Mouse (Mus musculus): Measurements from ENCODE around the gene Ccdc115.

Gene Ccdc115

DNA sequence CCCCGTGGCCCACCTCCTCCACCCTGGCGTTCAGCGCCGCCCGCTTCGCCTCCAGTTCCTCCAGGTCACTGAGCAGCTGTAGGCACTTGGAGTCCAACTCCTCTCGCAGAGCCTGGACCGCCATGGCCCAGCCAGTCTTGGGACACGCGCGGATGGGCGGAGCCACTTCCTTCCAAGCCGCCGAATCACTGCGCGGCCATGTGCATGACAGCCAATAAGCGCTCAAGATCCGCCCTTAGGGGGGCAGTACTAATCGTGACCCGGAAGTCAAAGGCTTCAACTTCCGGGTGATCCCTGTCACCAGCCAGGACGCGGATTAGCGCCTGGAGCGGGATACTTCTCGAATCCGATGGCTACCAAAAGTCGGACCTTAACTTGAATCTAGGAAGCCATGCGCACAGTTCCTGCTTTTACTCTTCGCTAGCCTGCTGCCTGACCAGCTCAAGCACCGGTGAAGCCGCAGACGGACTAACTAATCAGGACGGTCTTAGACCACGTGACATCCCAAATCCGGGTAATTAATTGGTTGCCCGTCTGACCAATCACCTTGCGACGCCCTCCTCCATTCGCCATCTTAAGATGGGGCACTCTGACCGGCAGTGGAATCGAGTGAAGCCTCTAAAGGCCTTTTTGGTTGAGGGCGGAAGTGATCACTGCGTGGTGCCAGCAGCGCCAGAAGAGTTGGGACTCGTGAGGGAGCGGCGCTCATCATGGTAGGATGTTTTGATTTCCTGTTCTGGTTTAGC is at the start of gene Ccdc115, which contains the start of gene Imp4:
Gene Ccdc115 (minus strand): TSS at position 458 of the 746 bp plus-strand sequence.
Gene Imp4 (plus strand): TSS at position 637 of the 746 bp plus-strand sequence.
- peak; percentile 95 for DNase-seq (ENCODE audit: low spot score in 2 of 2)

DNA sequence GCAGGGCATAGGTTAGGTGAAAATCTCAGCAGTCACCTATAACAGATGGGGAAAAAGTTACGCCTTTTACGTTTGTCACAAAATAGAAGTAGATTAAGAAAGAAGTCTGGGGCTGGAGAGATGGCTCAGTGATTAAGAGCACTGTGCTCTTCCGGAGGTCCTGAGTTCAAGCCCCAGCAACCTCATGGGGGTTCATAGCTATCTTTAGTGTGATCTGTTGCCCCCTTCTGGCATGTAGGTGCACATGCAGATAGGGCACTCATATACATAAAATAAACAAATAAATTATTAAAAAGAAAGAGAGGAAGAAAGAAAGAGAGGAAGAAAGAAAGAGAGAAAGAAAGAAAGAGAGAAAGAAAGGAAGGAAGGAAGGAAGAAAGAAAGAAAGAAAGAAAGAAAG is 47.9 kb upstream of the Ccdc115 start:
- no peak for DNase-seq (ENCODE audit: low spot score in 2 of 2)

DNA sequence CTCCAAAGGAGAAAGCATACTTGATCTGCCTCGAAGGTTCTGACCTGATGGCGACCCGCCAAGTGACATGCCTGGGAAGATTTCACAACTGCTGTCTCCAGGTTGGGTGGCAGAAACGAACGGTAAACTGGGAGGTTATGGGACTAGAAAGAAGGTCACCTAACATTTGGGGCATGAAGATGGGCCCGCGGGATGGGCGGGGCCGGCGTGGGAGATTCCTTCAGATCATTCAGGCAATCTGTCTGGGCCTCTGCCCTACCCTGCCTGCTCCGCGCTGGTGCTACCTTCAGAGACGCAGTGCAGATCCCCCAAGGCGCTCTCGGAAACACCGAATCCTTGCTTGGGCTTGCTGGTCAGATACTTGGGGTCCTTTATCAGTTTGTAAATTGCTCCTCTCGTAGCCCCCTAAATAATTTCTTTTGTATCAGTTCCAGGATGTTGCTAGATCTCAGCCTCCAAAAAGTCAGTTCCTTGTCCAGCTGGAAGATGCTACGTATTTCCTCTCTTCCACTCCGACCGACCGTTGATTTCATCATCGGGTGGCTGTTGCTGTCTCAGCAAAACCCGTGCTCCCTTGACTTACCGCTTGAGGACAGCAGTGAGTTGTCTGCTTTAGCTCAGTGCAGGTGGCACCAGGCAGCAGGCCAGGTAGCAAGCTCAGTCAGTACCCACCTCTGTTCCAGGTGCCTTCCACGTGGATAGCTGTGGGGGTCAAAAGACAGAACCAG is 46.2 kb upstream of the Ccdc115 start:
- peak; percentile 23 to 43 for DNase-seq (ENCODE audit: low spot score in 2 of 2)

DNA sequence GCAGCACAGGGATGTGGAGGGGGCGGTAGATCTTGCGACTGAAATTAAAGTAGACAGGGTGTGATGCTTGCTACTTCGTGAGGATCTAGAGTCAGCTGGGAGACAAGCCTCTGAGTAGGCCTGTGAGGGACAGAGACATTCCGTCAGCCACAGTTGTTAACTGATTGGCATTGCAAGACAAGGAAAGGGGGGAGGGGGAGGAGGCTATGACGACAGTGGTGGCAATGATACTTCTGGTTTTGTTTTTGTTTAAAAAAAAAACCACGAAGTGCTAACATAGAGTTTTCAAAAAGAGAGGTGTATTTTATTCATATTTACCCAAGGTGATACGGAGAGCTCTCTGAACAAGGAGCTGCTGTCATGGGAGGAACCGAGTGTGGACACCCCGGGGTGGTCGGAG is 45.0 kb upstream of the Ccdc115 start:
- DNase-seq (ENCODE audit: low spot score in 2 of 2): no peak

DNA sequence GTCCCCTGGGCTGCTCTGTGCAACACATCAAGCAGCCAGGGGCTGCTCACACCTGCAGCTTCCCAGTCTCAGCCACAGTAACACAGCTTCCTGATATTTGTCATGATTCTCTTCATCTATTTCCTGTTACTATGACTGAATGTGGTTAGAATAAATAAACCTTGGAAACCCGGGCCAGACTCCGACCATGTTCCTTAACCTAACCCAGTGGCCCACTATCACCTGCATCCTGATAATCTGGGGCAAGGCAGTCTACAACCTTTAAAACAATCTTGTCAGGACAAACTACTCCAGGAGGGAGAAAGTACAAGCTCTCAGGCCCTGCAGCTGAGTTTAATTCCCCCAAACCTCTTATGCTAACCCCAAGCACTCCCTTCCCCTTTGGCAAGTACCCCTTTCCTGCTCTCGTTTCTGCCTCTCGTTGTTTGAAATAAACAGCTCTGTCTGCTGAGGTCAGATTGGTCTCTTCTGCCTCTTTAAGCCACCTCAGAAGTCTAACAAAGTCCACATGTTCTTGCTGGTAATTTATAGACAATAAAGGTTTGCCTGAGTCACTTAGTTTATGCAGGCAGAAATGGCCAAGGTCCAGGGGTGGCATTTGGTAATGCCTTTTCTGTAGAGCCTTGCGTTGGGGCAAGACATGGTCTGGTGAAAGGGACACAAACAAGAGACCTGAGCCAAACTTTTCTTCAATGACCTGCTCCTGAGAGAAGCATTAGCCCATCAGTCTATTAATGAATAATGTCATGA is 42.6 kb upstream of the Ccdc115 start:
- no peak for DNase-seq (ENCODE audit: low spot score in 2 of 2)

DNA sequence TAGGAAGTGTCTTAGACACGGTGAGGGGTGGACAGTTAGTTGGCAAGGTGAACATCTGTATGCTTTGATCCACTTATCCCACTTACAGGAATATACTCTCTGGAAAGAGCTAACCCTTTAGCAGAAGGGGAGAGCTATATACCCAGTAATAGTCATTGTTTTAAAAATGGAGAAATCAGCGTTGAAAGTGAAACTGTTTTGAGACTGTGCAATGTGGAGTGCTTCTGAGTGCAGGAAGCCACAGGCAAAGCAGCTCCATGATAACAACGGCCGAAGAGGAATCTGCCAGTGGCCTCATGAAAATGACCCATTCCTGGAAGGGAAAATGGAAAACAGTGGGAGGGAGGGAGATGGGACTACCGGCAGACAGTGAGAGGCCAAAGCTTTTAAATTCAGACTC is 41.3 kb upstream of the Ccdc115 start:
- DNase-seq (ENCODE audit: low spot score in 2 of 2): no peak

DNA sequence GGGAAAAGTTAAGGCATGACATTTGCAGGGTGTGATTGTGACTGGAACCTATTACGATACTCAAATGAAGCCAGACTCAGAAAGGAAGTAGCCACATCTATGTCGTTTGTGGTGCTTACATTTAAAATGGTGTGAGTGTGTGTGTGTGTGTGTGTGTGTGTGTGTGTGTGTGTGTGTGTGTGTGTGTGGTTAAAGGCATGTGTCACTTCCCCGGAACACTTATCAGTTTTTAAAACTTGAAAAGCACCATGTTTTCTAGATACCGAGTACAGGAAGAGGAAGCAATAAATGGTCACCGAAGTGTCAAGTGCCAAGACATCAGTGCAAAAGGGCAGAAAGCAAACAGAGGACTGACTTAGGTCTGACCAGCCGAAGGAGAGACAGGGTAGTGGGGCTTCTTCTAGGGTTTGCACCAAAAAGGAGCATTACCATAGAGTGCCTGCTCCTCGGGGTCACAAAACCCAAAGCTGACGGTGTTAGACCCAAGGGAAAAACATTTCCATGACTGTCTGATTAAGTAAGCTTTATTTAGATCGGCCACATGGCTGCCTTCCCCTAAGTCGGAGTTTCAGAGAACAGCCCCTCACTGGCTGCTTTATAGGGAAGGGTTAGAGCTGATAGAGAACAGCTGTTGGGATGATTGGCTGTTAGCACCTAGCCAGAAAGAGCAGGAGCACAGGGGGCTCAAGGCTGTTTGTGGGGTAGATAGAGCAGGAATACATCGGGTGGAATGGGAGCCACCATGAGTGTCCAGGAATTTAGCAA is 39.6 kb upstream of the Ccdc115 start:
- no peak for DNase-seq (ENCODE audit: low spot score in 2 of 2)

DNA sequence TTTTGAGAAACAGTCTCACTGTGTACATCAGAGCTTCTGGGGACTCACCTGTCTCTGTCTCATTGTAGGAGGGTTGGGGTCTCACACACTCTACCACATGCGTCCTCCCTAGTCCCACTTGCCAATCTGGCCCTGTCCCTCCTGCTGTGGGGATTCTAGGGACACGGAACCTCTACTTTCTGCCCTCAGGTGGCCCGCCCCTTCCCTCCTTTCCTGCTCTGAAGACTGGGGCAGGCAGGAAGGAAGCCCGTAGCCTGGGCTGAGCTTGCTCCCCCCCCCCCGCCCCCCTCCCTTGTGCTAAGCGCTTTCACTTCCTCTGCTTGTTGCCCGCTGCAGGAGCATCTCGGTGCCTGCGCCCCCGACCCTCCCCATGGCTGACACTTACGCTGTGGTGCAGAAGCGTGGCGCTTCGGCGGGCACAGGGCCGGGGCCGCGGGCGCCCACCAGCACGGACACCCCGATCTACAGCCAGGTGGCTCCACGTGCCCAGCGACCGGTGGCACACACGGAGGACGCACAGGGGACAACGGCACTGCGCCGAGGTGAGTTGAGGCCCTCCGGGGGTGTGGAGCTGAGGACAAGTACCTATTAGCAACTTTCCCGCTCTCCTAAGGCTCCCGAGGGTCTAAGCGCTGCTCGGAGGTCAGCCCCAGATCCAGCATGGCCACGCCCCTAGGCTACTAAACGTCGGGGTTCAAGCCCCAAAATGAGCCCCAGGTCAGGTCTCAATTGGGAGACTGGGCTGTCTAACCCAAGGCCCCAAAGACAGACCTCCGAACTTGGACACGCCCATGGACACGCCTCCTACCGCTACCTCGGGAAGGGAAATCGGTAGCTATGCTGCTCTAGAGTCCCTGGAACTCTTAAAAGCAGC is 33.2 kb upstream of the Ccdc115 start:
- DNase-seq (ENCODE audit: low spot score in 2 of 2): no peak

DNA sequence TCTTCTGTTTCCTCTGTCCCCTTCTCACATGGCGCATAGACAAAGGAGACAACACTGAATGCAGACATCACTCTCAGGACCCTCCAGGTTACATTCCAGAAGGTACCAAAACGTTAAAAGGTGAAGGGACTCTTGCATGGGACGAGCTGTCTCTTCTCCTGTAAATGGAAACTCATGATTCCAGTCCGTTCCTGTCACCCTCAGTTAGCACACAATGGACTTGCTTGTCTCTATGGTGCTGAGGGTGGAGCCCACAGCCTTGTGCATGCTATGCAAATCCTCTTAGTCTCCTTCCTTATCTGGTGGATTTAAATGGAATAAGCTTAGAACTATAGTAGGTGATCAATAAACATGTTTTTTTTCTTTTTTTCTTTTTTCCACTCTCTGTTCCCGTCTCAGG is 30.3 kb upstream of the Ccdc115 start:
- DNase-seq (ENCODE audit: low spot score in 2 of 2): no peak

DNA sequence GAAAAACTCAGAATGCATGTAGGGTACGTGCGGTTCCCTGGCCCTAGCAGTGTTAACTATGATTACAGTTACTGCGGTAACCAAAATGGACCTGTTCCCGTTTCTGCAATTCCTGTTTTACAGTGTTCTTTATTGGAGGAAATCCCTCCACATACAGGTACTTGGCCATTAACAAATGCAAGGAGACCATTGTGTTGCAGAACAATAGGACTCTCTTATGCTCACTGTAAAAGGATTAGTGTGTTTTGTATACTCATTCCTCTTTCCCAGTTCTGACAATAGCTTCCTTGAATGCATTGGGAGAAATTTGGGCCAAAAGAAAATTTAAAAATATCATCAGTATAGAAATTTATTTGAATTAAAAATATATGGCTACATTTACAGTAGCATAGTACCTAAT is 29.0 kb upstream of the Ccdc115 start:
- DNase-seq (ENCODE audit: low spot score in 2 of 2): no peak

DNA sequence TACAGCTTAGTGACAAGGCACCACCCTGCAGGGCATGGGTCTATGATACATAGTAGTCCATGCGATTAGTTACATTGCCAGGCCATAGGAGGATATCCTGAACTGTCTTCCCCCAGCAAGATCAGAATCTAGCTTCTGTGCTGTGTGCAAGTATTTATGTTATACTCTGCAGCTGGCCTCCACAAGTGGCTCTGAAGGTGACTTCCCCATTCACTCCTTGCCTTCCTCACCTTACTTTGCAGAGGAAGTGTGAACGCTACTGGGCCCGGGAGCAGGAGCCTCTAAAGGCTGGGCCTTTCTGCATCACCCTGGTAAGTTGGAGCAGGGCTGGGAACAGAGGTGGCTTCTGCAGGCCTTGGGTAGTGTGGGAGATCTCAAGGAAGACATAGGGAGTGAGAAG is 28.6 kb upstream of the Ccdc115 start:
- DNase-seq (ENCODE audit: low spot score in 2 of 2): no peak

DNA sequence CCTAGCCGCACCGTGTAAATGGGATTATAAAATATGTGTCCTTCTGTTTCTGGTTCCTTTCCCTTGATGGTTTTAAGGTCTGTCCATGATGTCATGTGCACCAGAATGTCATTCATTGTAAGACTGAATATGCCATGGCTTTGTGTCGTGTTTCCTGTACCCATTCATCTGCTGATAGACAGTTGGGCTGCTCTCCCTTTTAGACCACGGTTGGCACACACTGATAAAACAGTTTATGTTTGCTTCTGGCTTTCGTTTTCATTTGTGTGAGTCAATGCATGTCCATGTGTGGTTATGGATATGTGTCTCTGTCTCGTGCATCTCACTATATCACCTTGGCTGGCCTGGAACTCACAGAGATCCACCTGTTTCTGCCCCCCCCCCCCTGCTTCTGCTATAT is 26.0 kb upstream of the Ccdc115 start:
- no peak for DNase-seq (ENCODE audit: low spot score in 2 of 2)

DNA sequence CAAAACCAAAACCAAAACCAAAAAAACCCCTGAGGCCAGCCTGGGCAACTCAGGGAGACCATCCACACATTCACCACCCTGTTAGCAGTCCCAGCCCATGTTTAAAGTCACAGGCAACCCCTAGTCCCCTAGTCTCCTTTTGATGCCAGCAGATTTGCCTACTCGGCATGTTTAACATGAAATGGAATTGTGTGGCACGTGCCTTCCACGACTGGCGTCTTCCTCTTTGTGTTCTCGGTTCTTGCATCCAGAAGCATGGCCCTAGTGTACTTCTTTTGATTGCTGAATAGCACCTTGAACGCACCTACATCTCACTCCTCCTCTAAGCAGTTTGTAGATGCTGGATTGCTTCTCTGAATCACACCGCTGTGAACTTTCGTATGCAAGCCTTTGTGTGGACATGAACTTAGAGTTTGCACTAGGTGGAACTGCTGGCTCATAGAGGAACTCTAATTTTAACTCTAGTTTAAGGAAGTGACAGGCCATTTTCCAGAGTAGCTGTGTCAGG is 24.9 kb upstream of the Ccdc115 start:
- no peak for DNase-seq (ENCODE audit: low spot score in 2 of 2)

DNA sequence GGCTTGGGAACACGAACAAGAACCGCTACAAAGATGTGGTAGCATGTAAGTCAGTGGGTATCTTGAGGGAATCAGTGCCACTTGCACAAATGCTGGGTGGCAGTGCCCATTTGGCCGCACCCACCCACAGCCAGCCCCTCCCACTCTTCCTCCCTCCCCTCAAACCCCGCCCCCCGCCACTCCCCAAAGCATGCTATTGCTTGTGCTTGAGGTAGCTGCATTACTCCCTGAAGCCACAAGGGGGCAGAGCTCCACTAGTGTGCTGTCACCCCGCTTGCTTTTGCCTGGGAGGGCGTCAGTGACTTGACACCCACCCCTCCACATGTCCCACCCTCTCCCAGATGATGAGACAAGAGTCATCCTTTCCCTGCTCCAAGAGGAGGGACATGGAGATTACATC is 23.3 kb upstream of the Ccdc115 start:
- no peak for DNase-seq (ENCODE audit: low spot score in 2 of 2)

DNA sequence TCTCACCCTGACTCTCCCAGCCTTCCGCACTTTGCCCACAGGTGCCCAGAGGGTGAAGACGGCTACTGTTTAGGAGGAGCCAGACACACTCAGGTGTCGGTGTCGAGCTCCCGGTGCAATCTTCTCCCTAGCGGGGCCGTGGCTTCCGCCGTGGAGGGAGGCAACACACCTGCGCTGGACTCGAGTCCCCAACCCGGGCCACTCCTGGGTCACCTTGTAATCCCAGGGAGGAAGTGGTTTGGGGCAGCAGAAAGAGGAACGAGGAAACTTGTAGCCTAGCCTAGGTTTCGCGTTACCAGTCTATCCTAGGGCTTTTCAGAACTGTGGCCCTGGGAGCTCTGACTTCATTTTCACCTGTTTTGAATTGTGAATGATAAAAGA is 20.6 kb upstream of the Ccdc115 start:
- DNase-seq (ENCODE audit: low spot score in 2 of 2): no peak

DNA sequence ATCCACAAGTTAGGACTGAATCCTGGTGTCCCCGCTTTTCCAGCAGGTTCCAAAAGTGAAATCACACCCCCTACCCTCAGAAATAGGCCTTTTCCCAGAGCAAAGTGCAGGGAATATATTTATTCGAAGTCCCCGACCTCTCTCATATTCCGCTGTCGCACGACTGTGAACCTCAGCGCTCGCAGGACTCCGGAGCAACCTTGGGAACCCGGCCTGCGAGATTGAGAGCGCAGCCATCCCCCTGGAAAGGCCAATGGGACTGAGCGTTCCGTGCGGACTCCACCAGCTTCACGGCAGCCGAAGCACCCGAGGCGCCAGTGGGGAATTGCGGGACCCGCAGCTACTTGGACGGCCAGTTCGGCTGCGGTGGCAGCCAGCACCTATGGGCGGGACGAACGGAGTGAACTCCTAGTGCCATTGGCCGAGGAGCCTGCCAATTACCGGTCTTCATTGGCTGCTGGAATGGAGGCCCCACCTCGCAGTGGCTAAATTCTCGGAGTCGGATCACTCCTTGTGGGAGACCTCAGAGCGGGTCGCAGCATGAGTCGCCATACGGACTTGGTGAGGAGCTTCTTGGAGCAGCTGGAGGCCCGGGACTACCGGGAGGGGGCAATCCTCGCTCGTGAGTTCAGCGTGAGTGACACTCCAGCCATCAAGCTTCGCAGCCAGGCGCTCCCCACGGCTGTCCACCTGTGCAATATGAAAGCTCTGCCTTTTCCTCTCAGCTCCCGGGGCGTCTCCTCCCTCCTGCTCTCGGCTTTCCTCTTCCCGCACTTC is 20.0 kb upstream of the Ccdc115 start, which contains the start of gene Ptpn18:
Gene Ptpn18 (plus strand): TSS at position 479 of the 777 bp plus-strand sequence.
- peak; percentile 77 to 79 for DNase-seq (ENCODE audit: low spot score in 2 of 2)

DNA sequence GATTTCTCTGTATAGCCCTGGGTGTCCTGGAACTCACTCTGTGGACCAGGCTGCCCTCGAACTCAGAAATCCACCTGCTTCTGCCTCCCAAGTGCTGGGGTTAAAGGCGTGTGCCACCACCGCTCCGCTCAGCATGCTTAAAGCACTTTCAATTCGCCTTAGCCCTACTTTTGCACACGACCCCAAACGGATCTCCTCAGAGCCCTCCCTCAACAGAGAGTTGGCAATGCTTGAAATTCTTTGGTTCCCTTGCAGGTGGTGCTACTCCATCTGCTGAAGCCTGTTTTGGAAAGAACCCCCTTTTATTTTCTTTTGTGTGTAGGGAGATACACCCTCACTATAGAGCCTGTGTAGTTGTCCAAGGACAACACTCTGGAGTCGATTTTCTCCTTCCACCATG is 19.0 kb upstream of the Ccdc115 start:
- DNase-seq (ENCODE audit: low spot score in 2 of 2): no peak

DNA sequence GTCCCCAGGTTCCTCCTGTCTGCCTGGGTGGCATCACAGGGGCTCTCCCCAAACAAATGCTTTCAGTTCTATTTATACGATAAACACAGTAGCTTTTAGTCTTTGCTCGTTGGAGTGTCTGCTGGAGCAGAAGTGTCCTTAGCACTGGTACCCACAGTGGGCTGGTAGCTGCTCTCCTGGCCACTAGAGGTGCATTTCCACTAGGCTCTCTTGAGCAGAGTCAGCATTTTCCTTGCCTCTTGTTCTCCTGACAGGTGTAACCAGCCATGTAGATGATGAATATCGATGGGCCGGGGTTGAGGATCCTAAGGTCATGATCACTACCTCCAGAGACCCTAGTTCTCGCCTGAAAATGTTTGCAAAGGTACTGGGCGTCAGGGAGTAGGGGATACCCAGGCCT is 3.7 kb upstream of the Ccdc115 start:
- no peak for DNase-seq (ENCODE audit: low spot score in 2 of 2)

DNA sequence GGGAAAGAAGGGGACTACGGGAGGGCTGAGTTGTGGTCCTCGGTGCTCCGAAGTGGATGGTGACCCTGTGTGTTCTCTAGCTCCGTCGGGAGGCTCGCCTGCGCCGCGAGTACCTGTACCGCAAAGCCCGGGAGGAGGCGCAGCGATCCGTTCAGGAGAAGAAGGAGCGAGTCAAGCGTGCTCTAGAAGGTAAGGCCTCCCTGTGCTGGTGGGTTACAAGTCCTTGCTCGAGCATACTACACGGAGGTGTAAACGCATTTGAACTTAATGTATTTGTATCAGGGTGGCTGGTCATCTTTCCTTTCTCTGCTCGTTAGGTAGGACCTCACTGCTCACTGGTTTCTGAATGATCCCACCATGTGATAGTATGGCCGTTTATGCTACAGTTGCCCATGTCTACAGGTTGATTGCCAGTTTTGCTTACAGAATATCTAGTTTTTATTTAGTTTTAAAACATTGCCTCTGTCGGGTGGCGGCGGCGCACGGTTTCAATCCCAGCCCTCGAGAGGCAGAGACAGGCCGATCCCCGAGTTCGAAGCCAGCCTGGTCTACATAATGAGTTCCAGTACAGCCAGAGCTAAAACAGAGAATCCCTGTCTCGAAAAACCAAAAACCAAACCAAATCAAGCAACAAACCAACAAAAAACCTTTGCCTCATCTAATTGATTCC is 624 bp upstream of the Ccdc115 start:
- no peak for DNase-seq (ENCODE audit: low spot score in 2 of 2)

All from right cerebral cortex, postnatal 36 days (tissue).